Mouse (Mus musculus) cerebellum, adult 2 months (tissue): Measurements from ENCODE around the gene Pfkfb3. TPM values are rescaled to one million over a fixed set of nuclear protein-coding genes. Genes with fewer than 3 reads are reported as not detected.
"Not testable (repeated sequence)": the region's sequence is repeated elsewhere in the genome, so short reads cannot be mapped to it uniquely, and the experiment has no call there.

ENCODE experiments used
- DNase-seq, 2 experiments: peaks; one replicate each; pipeline ENCODE4 v3.0.0; 2021
- H3K27ac ChIP-seq: fragments of 200-500 bp; 2 replicates; pipeline ENCODE4 v1.5.1; 2012; ENCODE audit warnings: low read length, control low read depth, inconsistent platforms; ENCODE audit not compliant: insufficient read depth
- H3K27me3 ChIP-seq: fragments of 200-500 bp; 2 replicates; pipeline ENCODE4 v1.6.1; 2012; ENCODE audit warnings: inconsistent platforms, mild to moderate bottlenecking, low read length, moderate library complexity; ENCODE audit not compliant: control insufficient read depth, insufficient read depth
- H3K4me1 ChIP-seq: fragments of 200-500 bp; 2 replicates; pipeline ENCODE4 v1.6.1; 2011; ENCODE audit warnings: low read length; ENCODE audit not compliant: control insufficient read depth, insufficient read depth
- H3K4me3 ChIP-seq: fragments of 200-500 bp; replicated peaks from 2 replicates; pipeline ENCODE3; 2011; ENCODE audit warnings: mild to moderate bottlenecking, low read depth, low read length, control low read depth; ENCODE audit not compliant: insufficient read depth
- CTCF ChIP-seq: fragments of 200-500 bp; IDR thresholded peaks from 2 replicates; pipeline ENCODE4 v1.5.1; 2011; ENCODE audit warnings: low read depth, mild to moderate bottlenecking, control low read depth, low read length, moderate library complexity, borderline replicate concordance; ENCODE audit not compliant: insufficient read depth
- POLR2A ChIP-seq: fragments of 200-500 bp; IDR thresholded peaks from 2 replicates; pipeline ENCODE4 v1.6.1; 2011; ENCODE audit warnings: low read length, control low read depth, borderline replicate concordance; ENCODE audit not compliant: insufficient read depth
- WGBS: fragments of 180-500 bp; shearing (Covaris S2); methylation state at CpG from one replicate; pipeline ENCODE4 v1.1.7; 2018; 5-methylcytosine and 5-hydroxymethylcytosine counted together
- polyA plus RNA-seq: library from polyadenylated mRNA; depleted of rRNA; stranded (reverse); fragments of >200 nt; gene quantifications from 2 replicates; pipeline ENCODE4 v1.2.3, GENCODE M21; 2012

Pfkfb3 gene
- polyA plus RNA-seq, 1 experiment: 38.2 TPM

DNA sequence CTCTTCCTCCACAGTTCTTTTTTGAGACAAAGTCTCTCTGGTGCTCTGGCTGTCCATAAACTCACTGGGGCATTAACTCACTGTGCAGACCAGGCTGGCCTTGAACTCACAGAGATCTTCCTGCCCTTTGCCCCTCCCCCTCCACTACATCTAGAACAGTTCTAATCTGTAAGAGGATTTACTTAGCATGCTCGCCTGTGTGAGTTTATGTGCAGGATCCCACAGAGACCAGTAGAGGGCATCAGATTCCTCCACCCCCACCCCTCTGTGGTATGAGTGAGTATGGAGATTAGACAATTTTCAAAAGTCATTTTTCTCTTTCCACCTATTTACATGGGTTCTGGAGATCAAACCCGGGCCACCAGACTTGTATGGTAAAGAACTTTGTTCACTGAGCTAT lies 6.3 kb downstream of the Pfkfb3 start:
- no peak overlapping the region for H3K27ac ChIP-seq
- TF ChIP-seq POLR2A: no peak
- TF ChIP-seq CTCF: peak; percentile 17; the same call in 1 of the 2 replicates
- H3K27me3 ChIP-seq: no peaks in the 10 kb centered on the region
- no peak overlapping the region for H3K4me3 ChIP-seq
- 65% methylated on average over 2 of the region's 2 CpGs for WGBS
- H3K4me1 ChIP-seq: no peaks in the 10 kb centered on the region
- no peak for DNase-seq

DNA sequence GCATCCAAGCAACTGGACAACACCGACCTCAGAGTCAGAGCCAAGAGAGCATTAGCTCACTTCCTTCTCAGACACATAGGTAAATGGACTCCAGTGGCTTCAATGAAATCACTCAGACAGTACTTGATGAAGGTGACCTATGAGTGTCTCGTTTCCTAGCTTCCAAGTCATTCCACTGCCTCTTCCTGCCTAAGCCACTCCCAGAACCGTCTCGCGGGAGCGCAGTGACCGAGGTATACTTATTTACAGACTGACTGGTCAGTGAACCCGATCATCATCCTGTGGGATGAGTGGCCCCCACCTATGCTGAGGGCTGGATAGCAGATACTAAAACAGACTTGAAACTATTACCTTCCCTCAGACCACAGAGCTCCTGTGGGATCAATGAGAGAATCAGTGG lies 7.8 kb downstream of the Pfkfb3 start:
- 88% methylated on average over 8 of the region's 8 CpGs for WGBS
- TF ChIP-seq POLR2A (no peak), CTCF (no peak)
- DNase-seq: no peak
- Histone ChIP-seq H3K27ac (no peak overlapping the region), H3K4me3 (no peak overlapping the region), H3K4me1 (no peaks in the 10 kb centered on the region), H3K27me3 (no peaks in the 10 kb centered on the region)

DNA sequence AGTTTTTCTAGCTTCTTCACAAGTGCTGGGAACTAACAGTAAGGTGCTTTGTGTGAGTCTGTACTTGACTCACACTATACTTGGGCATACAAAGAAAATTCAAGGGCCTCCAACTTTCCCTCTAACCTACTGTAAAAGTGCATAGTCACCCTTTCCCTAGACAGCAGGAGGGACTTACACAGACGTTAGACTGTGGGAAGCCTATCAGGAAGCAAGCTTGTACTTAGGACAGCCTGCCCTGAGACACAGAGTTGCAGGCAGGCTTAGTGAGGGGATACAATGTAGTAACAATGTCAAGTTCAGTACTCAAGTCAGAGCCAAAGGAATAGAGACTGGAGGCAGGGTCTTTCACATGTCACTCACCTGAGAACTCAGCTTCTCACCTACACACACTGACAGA lies 8.5 kb downstream of the Pfkfb3 start:
- no peak for DNase-seq

DNA sequence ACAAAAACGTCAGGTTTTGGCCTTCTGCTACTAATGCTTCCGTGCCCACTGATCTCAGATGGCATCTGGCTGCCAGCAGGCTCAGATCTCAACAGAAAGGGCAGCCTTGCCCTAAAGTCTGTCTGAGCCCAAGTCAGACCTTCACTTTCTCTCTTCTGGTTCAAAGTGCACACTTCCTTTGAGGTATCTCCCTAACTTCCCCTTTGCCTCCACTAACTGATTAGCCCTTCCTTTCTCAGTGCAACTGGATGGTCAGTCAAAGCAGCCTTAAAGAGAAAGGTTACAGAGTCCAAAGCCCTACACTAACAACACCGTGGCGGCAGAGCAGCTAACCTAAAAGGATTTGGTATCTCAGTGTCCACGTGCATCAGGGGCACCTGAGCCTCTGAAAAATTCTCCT lies 9.5 kb downstream of the Pfkfb3 start:
- Histone ChIP-seq H3K27ac (no peak overlapping the region), H3K27me3 (no peaks in the 10 kb centered on the region), H3K4me3 (no peak overlapping the region), H3K4me1 (no peaks in the 10 kb centered on the region)
- WGBS: 67% methylated on average over 5 of the region's 5 CpGs
- TF ChIP-seq POLR2A (no peak), CTCF (no peak)
- no peak for DNase-seq

More for the DNA sequence above, 8.5 kb downstream of the Pfkfb3 start:
- H3K27me3 ChIP-seq: no peaks in the 10 kb centered on the region
- no peak overlapping the region for H3K4me3 ChIP-seq
- H3K27ac ChIP-seq: no peak overlapping the region
- H3K4me1 ChIP-seq: no peaks in the 10 kb centered on the region
- TF ChIP-seq CTCF (no peak), POLR2A (no peak)
- 32% methylated on average over 1 of the region's 1 CpGs for WGBS

- no peak overlapping the region for H3K4me3 ChIP-seq
- no peak overlapping the region for H3K27ac ChIP-seq
- 75% methylated on average over 7 of the region's 7 CpGs for WGBS
- H3K27me3 ChIP-seq: no peaks in the 10 kb centered on the region
- no peaks in the 10 kb centered on the region for H3K4me1 ChIP-seq
- DNase-seq: no peak
- TF ChIP-seq POLR2A (no peak), CTCF (no peak)
These were observed 10.7 kb downstream of the Pfkfb3 start for GRCm38 (mm10) chr2:11543158-11543557.

- Histone ChIP-seq H3K27ac (no peak overlapping the region), H3K27me3 (no peaks in the 10 kb centered on the region), H3K4me3 (no peak overlapping the region), H3K4me1 (no peaks in the 10 kb centered on the region)
- TF ChIP-seq POLR2A: no peak
- peak; percentile 75 for TF ChIP-seq CTCF
- 87% methylated on average over 1 of the region's 1 CpGs for WGBS
- DNase-seq: peak; percentile 62 to 67
These were observed 11.2 kb downstream of the Pfkfb3 start for GRCm38 (mm10) chr2:11542640-11543039.

GRCm38 (mm10) chr2:11542121-11542520 lies 11.8 kb downstream of the Pfkfb3 start:
- Histone ChIP-seq H3K4me3 (no peak overlapping the region), H3K27ac (no peak overlapping the region), H3K4me1 (no peaks in the 10 kb centered on the region), H3K27me3 (no peaks in the 10 kb centered on the region)
- DNase-seq: no peak
- 98% methylated on average over 1 of the region's 1 CpGs for WGBS
- TF ChIP-seq POLR2A: no peak
- no peak for TF ChIP-seq CTCF

GRCm38 (mm10) chr2:11541528-11541927 lies 12.3 kb downstream of the Pfkfb3 start:
- DNase-seq, H3K27ac ChIP-seq, H3K4me3 ChIP-seq, H3K27me3 ChIP-seq, H3K4me1 ChIP-seq: not testable (repeated sequence)
- 73% methylated on average over 1 of the region's 1 CpGs for WGBS
